ENCODE assay signal across 10 mouse cellular contexts in genomic region chr11:117658974-117659373, GRCm38 (mm10). TPM values are rescaled to one million over a fixed set of nuclear protein-coding genes. Genes with fewer than 3 reads are reported as not detected.
A peak's percentile ranks its signal among the peaks of the same experiment; 100 is the strongest.
DNase-seq lines count a peak whose midpoint lies in the region; ATAC-seq and TF ChIP-seq lines count a peak whose summit lies in the region.
"Had no signal": no experiment of that assay in that cellular context is flagged by ENCODE, and none has a peak within 500 bp of the region (broad histone marks: within the 10 kb centered on the region; RNA-seq: fewer than 3 reads in every experiment).

No protein-coding gene starts in this region.

- H3K27ac ChIP-seq in lung, embryonic 14.5 days (ENCODE audit: low read depth) = no peak overlapping the region
- H3K27ac ChIP-seq in hindbrain, embryonic 16.5 days (ENCODE audit: low read depth, low read length) = no peak overlapping the region; the same call in 1 of the 2 replicates

- H3K9me3 ChIP-seq in lung, embryonic 14.5 days (ENCODE audit: low read depth, low read length) = no peaks in the 10 kb centered on the region
- H3K9me3 ChIP-seq in hindbrain, embryonic 16.5 days (ENCODE audit: control insufficient read depth, low read length) = no peaks in the 10 kb centered on the region
- H3K9me3 ChIP-seq: megakaryocyte, embryonic 14.5 days had no signal

- DNase-seq in cerebellum, adult 18-20 months = peak; percentile 34 to 39
- peak; percentile 81 for DNase-seq in lung, embryonic 14.5 days
- DNase-seq in lung, postnatal 25 days (ENCODE audit: low spot score) = no peak
- DNase-seq in right cerebral cortex, adult 18-20 months = peak; percentile 48
- no peak for DNase-seq in thymus, postnatal 0 days (ENCODE audit: low spot score)

- 28% methylated on average over 4 of the region's 4 CpGs for WGBS in lung, embryonic 14.5 days
- WGBS in hindbrain, embryonic 16.5 days = 23% methylated on average over 4 of the region's 4 CpGs

- H3K4me1 ChIP-seq in lung, embryonic 14.5 days (ENCODE audit: insufficient read depth) = peaks cover 10% of the 10 kb centered on the region
- peaks cover 28% of the 10 kb centered on the region for H3K4me1 ChIP-seq in hindbrain, embryonic 16.5 days (ENCODE audit: control insufficient read depth, insufficient read depth, low read depth, low read length)

- TF ChIP-seq CTCF in lung, embryonic 14.5 days (IDR thresholded peaks at IDR 0.05; ENCODE audit: low read depth) = no peak

- H3K36me3 ChIP-seq in lung, embryonic 14.5 days (ENCODE audit: insufficient read depth) = no peaks in the 10 kb centered on the region
- H3K36me3 ChIP-seq in hindbrain, embryonic 16.5 days (ENCODE audit: control insufficient read depth, insufficient read depth, low read length) = no peaks in the 10 kb centered on the region

- H3K9ac ChIP-seq in lung, embryonic 14.5 days = no peak overlapping the region
- no peak overlapping the region for H3K9ac ChIP-seq in hindbrain, embryonic 16.5 days (ENCODE audit: low read depth, low read length)

- no peaks in the 10 kb centered on the region for H3K27me3 ChIP-seq in lung, embryonic 14.5 days (ENCODE audit: insufficient read depth, low read length)
- H3K27me3 ChIP-seq in hindbrain, embryonic 16.5 days (replicated peaks; ENCODE audit: control insufficient read depth, insufficient read depth, low read length) = no peaks in the 10 kb centered on the region
- H3K27me3 ChIP-seq: CH12.LX had no signal

- H3K4me2 ChIP-seq in lung, embryonic 14.5 days = no peak overlapping the region
- peak overlapping the region; percentile 28 for H3K4me2 ChIP-seq in hindbrain, embryonic 16.5 days (ENCODE audit: low read length)

- no peak overlapping the region for H3K4me3 ChIP-seq in lung, embryonic 14.5 days (ENCODE audit: low read depth, low read length)
- H3K4me3 ChIP-seq in hindbrain, embryonic 16.5 days (ENCODE audit: low read length) = no peak overlapping the region
- H3K4me3 ChIP-seq: megakaryocyte, embryonic 14.5 days had no signal

- no peak for ATAC-seq in cerebellum, adult (ENCODE audit: insufficient number of reproducible peaks, low FRiP score, low TSS enrichment)
- ATAC-seq in lung, embryonic 14.5 days (ENCODE audit: insufficient read depth) = no peak
- no peak for ATAC-seq in hindbrain, embryonic 16.5 days
- ATAC-seq in monocyte, adult 5-6 weeks (replicated peaks; ENCODE audit: insufficient number of reproducible peaks, low FRiP score, low TSS enrichment, poor library complexity, severe bottlenecking) = no peak

RNA-seq across cellular contexts. Expression of gene Tnrc6c, which starts 4.9 kb away (rescaled TPM):
- polyA plus RNA-seq in lung, embryonic 14.5 days (2014; fragmentation: Nextera tagmentation; extraction: Ambion mirVana) = 10.9 and 11.6 TPM in 2 replicates
- 18.9 and 21.4 TPM in 2 replicates for polyA plus RNA-seq in hindbrain, embryonic 16.5 days (2015; fragmentation: Nextera tagmentation; extraction: Ambion mirVana)
- polyA plus RNA-seq in thymus, postnatal 0 days (2015; fragmentation: Nextera tagmentation; extraction: Ambion mirVana) = 13.2 and 18.7 TPM in 2 replicates
- 20.2 to 43.0 TPM (median 22.1 TPM) in 3 replicates for total RNA-seq in monocyte, adult 5-6 weeks (2017)

Comparison
In these comparisons a context has a peak if more than half of its experiments do, and no peak if none do; other contexts are left out.
1. DNase-seq: peak in cerebellum, adult 18-20 months (2 of 2), lung, embryonic 14.5 days (single experiment) and right cerebral cortex, adult 18-20 months (single experiment); none in lung, postnatal 25 days (single experiment) and thymus, postnatal 0 days (single experiment).